Mouse (Mus musculus) layer of hippocampus, adult 9-10 months (tissue): ENCODE measurements around the gene Ccdc85c.

ENCODE experiments used
- DNase-seq: peaks from one replicate; pipeline ENCODE4 v3.0.0; 2022; ENCODE audit warnings: low spot score

Gene Ccdc85c

DNA sequence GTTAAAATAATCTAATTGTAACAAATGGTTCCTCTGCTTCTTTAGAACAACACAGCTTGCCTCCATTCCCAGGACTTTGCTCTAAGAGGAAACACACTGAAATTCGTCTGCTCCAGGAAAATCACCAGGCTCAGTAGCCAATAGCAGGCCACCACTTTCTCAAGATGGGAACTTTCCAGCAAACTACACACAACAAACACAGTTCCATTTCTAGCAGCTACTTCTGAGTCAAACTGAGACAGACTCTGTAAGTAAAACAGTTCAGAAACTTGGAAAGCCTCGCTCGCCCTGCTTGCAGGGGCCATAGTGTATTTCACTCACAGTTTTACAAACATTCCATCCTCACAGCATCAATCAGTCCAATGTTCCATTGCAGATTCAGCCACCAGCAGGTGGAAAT lies 98.9 kb downstream of the Ccdc85c start:
- no peak for DNase-seq

DNA sequence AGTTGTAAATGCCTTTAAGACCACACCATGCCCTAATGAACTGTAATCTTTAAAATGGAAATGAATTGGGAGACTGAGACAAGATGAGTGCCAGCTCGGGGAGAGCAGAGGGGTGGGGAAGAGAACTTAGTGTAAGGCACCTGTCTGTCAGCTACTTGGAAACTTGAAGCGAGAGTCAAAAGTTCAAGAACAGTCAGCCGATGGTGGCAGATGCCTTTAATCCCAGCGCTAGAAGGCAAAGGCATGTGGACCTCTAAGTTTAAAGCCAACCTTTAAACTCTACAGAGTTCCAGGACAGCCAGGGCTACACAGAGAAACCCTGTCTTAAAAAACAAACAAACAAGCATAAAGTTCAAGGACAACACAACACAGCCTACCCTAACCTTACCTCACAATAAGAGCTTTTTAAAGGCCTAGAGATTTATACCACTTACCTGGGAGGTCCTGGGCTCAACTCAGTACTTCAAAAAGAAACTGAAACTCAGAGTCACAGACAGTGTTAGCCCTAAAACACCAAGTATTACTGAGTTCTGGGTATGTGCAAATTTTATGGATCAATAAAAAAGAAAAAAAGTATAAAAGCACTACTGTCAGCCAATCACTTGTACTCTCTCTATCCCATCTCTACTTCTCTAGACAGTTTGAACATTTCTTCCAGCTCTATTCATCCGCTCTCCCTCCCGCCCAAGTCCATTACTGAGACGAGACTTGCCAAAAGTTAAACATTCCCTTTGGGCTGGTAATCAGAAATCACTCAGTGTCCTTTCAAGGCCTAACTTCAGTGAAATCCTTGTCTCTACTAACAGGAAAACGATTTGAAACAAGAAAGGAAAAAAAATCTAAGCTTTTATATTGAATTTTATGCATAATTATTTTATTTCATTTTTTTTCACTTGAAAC lies 100.4 kb downstream of the Ccdc85c start:
- no peak for DNase-seq

DNA sequence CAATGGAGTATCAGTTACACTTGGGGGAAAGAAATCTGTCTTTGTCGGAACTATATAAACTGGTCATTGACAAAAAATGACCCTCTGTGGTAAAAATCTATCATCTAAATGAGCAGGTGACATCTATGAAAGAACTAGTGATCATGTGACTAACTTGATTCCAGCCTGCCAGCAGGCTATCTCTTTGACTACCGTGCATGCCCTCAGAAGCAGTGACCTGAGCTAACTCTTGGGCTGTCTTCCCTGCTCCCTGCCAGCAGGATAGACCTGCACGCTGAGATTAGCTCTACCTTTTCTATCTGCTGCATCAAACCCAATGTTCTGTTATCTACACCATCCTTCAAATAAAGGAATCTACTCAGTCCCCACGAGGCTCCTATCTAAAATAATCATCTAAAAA lies 102.6 kb downstream of the Ccdc85c start:
- no peak for DNase-seq

DNA sequence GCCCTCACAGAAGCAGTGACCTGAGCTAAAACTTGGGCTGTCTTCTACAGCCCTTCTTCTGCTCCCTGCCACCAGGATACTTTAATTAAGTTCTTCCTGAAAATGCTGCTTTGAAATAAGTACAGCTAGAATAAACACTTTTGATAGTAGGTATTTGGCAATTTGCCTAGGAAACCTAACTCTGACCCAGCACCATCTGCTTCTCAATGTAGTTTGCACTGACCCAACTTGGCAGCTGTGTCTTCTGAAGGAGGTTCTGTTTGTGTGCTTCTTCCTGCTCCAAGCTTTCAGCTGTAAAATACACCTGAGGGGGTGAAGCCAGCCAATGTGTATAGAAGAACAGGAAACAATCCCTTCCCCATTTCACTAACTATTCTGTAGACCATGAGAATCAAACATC lies 103.9 kb downstream of the Ccdc85c start:
- DNase-seq = no peak

DNA sequence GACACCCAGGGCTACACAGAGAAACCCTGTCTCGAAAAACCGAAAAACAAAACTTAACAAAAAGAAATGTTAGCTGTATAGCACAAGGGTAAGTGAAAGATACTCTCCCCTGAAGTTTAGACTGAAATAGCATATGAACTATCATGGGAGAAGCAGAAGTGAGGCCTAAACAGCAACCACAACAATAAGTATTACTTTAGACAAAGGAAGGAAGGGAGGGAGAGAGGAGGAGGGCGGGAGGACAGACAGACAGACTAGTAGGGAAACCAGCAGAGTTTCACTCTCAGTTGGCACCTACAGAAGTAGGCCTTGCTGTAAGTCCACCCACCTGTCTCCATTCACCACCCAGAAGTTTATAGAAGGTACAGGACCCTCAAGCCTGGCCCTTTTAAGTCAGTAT lies 104.8 kb downstream of the Ccdc85c start:
- DNase-seq = no peak

DNA sequence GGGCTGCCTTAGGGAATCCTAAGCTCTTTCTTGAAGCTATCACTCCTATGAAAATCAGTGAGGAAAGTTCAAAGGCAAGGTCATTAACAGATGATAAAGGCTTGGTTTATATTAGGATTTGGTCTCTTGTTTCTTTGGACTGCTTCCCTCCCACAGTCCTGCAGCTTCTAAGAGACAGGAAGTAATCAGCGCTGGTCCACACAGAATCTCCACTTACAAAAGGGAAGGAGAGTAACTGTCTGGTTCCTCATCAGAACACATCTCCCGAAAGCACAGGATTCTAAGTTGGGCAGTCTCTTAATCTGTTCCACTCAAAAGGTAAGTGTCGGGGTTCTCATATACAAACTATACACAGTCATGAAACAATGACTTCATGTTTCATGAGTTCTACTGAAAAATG lies 106.3 kb downstream of the Ccdc85c start:
- DNase-seq = no peak

DNA sequence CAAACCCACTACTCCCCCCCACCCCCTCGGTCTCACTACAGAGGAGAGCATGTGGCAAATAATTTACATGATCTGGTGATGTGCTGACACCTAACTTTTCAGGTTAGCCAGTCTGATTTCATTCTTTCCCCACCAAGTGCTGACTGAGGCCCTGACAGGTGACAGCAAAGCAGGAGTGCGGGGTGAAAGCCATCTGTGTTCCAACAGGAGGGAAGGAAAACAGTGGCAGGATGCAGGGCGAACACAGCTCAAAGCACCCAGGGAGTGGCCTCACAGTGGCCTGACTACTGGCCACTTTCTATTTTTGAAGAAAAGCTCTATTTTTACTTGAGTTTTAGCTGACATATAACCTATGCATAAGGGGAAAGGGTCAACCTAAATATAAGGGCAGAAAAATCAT lies 111.5 kb downstream of the Ccdc85c start:
- no peak for DNase-seq

DNA sequence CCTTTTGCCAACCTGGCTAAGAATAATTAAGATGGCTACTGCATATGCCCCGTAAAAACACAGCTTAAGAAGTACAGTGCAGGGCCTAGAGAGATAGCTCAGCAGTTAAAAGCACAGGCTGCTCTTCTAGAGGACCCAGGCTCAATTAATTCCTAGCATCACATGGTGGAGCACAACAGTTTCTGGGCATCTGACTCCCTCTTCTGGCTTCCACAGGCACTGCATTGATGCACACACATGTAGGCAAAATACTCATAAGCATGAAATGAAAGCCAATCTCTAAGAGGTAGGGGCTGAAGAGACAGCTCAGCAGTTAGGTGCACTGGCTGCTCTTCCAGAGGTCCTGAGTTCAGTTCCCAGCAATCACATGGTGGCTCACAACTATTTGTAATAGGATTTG lies 113.2 kb downstream of the Ccdc85c start:
- no peak for DNase-seq

DNA sequence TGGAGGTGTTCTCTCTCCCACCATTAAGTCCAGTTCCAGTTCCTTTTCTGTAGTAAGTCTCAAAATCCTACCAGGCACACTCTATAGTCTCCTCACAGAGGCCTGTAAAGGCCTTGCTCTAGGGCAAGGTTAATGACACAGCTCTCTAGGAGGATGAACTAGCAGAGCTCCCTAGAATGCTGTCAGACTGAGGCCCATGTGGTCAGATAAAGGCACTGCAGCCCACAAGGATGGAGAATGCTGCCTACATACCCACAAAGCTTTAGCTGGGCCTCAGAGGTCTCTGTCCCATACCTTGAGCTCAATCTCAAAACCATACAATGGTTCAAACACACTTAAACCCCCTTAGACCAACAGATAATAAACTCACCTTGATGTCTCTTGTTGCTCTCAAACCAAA lies 115.4 kb downstream of the Ccdc85c start:
- no peak for DNase-seq
